Mouse (Mus musculus) forebrain, embryonic 14.5 days (tissue): ENCODE results near the gene Rcbtb2. TPM values are rescaled to one million over a fixed set of nuclear protein-coding genes. Genes with fewer than 3 reads are reported as not detected.

ENCODE experiments used
- ATAC-seq: fragments of 200-750 bp; cut with Nextera tagmentation; 2 replicates; pipeline ENCODE4 v1.8.0; 2017; ENCODE audit warnings: mild to moderate bottlenecking, moderate library complexity
- DNase-seq: peaks from one replicate; pipeline ENCODE4 v3.0.0-alpha.2; 2015; ENCODE audit warnings: low spot score
- H3K27ac ChIP-seq: fragments of 300-500 bp; sonication (generic); 2 replicates; pipeline ENCODE4 v1.5.1; 2014; ENCODE audit warnings: low read depth, mild to moderate bottlenecking, control low read depth, low read length, moderate library complexity
- H3K27me3 ChIP-seq: fragments of 300-500 bp; sonication (generic); replicated peaks from 2 replicates; pipeline ENCODE4 v1.6.1; 2014; ENCODE audit warnings: low read length, control low read depth, mixed read lengths; ENCODE audit not compliant: control insufficient read depth, insufficient read depth
- H3K36me3 ChIP-seq: fragments of 300-500 bp; sonication (generic); 2 replicates; pipeline ENCODE4 v1.6.1; 2014; ENCODE audit warnings: low read length, control low read depth; ENCODE audit not compliant: control insufficient read depth, insufficient read depth
- H3K4me1 ChIP-seq: fragments of 300-500 bp; sonication (generic); 2 replicates; pipeline ENCODE4 v1.6.1; 2014; ENCODE audit warnings: antibody characterized with exemption, low read length, control low read depth; ENCODE audit not compliant: control insufficient read depth, insufficient read depth
- H3K4me2 ChIP-seq: fragments of 300-500 bp; sonication (generic); 2 replicates; pipeline ENCODE4 v1.6.1; 2014; ENCODE audit warnings: mild to moderate bottlenecking, control low read depth, low read length
- H3K4me3 ChIP-seq: fragments of 300-500 bp; sonication (generic); 2 replicates; pipeline ENCODE4 v1.5.1; 2014; ENCODE audit warnings: low read depth, low read length, control low read depth
- H3K9ac ChIP-seq: fragments of 300-500 bp; sonication (generic); 2 replicates; pipeline ENCODE4 v1.6.1; 2014; ENCODE audit warnings: mild to moderate bottlenecking, low read length, control low read depth, moderate library complexity
- H3K9me3 ChIP-seq: fragments of 300-500 bp; sonication (generic); replicated peaks from 2 replicates; pipeline ENCODE4 v1.6.1; 2016; ENCODE audit warnings: low read length, control low read depth, mixed read lengths; ENCODE audit not compliant: control insufficient read depth
- WGBS: fragments of 180-500 bp; shearing (Covaris S2); extraction: QIAGEN DNeasy Blood & Tissue Kit; methylation state at CpG from one replicate; pipeline ENCODE4 v1.1.7; 2014; 5-methylcytosine and 5-hydroxymethylcytosine counted together
- polyA plus RNA-seq: library from polyadenylated mRNA; unstranded; fragments of >200 nt; fragmentation: Nextera tagmentation; extraction: Ambion mirVana; gene quantifications from 2 replicates; pipeline ENCODE4 v1.2.1, GENCODE M21; 2014

The Rcbtb2 gene
- polyA plus RNA-seq, 1 experiment from 2014 or later, result 83.1 TPM

- H3K9me3 ChIP-seq, result no peaks in the 10 kb centered on the region
- H3K9ac ChIP-seq, result no peak overlapping the region
- ATAC-seq, result no peak
- H3K27ac ChIP-seq, result no peak overlapping the region
- peaks cover 55% of the 10 kb centered on the region for H3K36me3 ChIP-seq
- no peaks in the 10 kb centered on the region for H3K4me1 ChIP-seq
- no peak overlapping the region for H3K4me3 ChIP-seq
- H3K27me3 ChIP-seq, result no peaks in the 10 kb centered on the region
- 92% methylated on average over 5 of the region's 5 CpGs for WGBS
- H3K4me2 ChIP-seq, result no peak overlapping the region
- DNase-seq, result no peak
Measured at GRCm38 (mm10) chr14:73161303-73161702, 38.5 kb downstream of the Rcbtb2 start.

- Histone ChIP-seq H3K27me3 (no peaks in the 10 kb centered on the region), H3K4me2 (no peak overlapping the region), H3K36me3 (peaks cover 54% of the 10 kb centered on the region), H3K9ac (no peak overlapping the region), H3K4me1 (no peaks in the 10 kb centered on the region), H3K9me3 (no peaks in the 10 kb centered on the region), H3K27ac (no peak overlapping the region), H3K4me3 (no peak overlapping the region)
- ATAC-seq (no peak), DNase-seq (no peak)
- WGBS, result 91% methylated on average over 13 of the region's 13 CpGs
Measured at GRCm38 (mm10) chr14:73162192-73162800, 39.5 kb downstream of the Rcbtb2 start.

GRCm38 (mm10) chr14:73163363-73163998 lies 40.6 kb downstream of the Rcbtb2 start:
- Histone ChIP-seq H3K4me3 (no peak overlapping the region), H3K4me1 (no peaks in the 10 kb centered on the region), H3K36me3 (peaks cover 58% of the 10 kb centered on the region), H3K27me3 (no peaks in the 10 kb centered on the region), H3K4me2 (no peak overlapping the region), H3K27ac (no peak overlapping the region), H3K9ac (no peak overlapping the region), H3K9me3 (no peaks in the 10 kb centered on the region)
- 94% methylated on average over 10 of the region's 10 CpGs for WGBS
- no peak for DNase-seq
- no peak for ATAC-seq

GRCm38 (mm10) chr14:73165136-73165535 lies 42.3 kb downstream of the Rcbtb2 start:
- Histone ChIP-seq H3K4me2 (no peak overlapping the region), H3K4me3 (no peak overlapping the region), H3K9me3 (no peaks in the 10 kb centered on the region), H3K27ac (no peak overlapping the region), H3K36me3 (peaks cover 66% of the 10 kb centered on the region), H3K9ac (no peak overlapping the region), H3K27me3 (no peaks in the 10 kb centered on the region), H3K4me1 (no peaks in the 10 kb centered on the region)
- ATAC-seq (no peak), DNase-seq (no peak)
- 95% methylated on average over 6 of the region's 6 CpGs for WGBS

- H3K27ac ChIP-seq, result no peak overlapping the region
- no peak overlapping the region for H3K4me2 ChIP-seq
- H3K36me3 ChIP-seq, result peaks cover 65% of the 10 kb centered on the region
- H3K9me3 ChIP-seq, result no peaks in the 10 kb centered on the region
- ATAC-seq, result no peak
- no peaks in the 10 kb centered on the region for H3K4me1 ChIP-seq
- no peak overlapping the region for H3K4me3 ChIP-seq
- H3K9ac ChIP-seq, result no peak overlapping the region
- 94% methylated on average over 6 of the region's 6 CpGs for WGBS
- no peak for DNase-seq
- no peaks in the 10 kb centered on the region for H3K27me3 ChIP-seq
Measured at GRCm38 (mm10) chr14:73168605-73169004, 45.8 kb downstream of the Rcbtb2 start.

GRCm38 (mm10) chr14:73169926-73170844 lies 47.3 kb downstream of the Rcbtb2 start:
- Histone ChIP-seq H3K4me1 (peaks cover 6% of the 10 kb centered on the region; the same call in 1 of the 2 replicates), H3K4me3 (no peak overlapping the region), H3K4me2 (no peak overlapping the region), H3K9ac (no peak overlapping the region), H3K9me3 (no peaks in the 10 kb centered on the region), H3K27me3 (no peaks in the 10 kb centered on the region), H3K27ac (no peak overlapping the region), H3K36me3 (peaks cover 64% of the 10 kb centered on the region)
- ATAC-seq (no peak), DNase-seq (no peak)
- WGBS, result 71% methylated on average over 13 of the region's 13 CpGs

GRCm38 (mm10) chr14:73172196-73173011 lies 49.6 kb downstream of the Rcbtb2 start:
- no peaks in the 10 kb centered on the region for H3K9me3 ChIP-seq
- H3K27me3 ChIP-seq, result no peaks in the 10 kb centered on the region
- H3K4me2 ChIP-seq, result no peak overlapping the region
- H3K9ac ChIP-seq, result no peak overlapping the region
- ATAC-seq (peak; percentile 49; the same call in 1 of the 2 replicates), DNase-seq (peak; percentile 59)
- no peak overlapping the region; the same call in 1 of the 2 replicates for H3K27ac ChIP-seq
- no peak overlapping the region for H3K4me3 ChIP-seq
- whole genome bisulfite sequencing, result 46% methylated on average over 12 of the region's 12 CpGs
- H3K4me1 ChIP-seq, result peaks cover 6% of the 10 kb centered on the region; the same call in 1 of the 2 replicates
- H3K36me3 ChIP-seq, result peaks cover 69% of the 10 kb centered on the region

GRCm38 (mm10) chr14:73173662-73174061 lies 50.8 kb downstream of the Rcbtb2 start:
- H3K36me3 ChIP-seq, result peaks cover 70% of the 10 kb centered on the region
- peak overlapping the region; percentile 27; the same call in 1 of the 2 replicates for H3K27ac ChIP-seq
- no peaks in the 10 kb centered on the region for H3K27me3 ChIP-seq
- no peak overlapping the region for H3K4me3 ChIP-seq
- no peak overlapping the region for H3K4me2 ChIP-seq
- no peak for DNase-seq
- peaks cover 6% of the 10 kb centered on the region; the same call in 1 of the 2 replicates for H3K4me1 ChIP-seq
- WGBS, result 65% methylated on average over 11 of the region's 11 CpGs
- H3K9ac ChIP-seq, result no peak overlapping the region
- no peak for ATAC-seq
- no peaks in the 10 kb centered on the region for H3K9me3 ChIP-seq
